Mouse (Mus musculus): ENCODE results near the gene Sart1. TPM values are rescaled to one million over a fixed set of nuclear protein-coding genes. Genes with fewer than 3 reads are reported as not detected.

Sart1 gene
- polyA plus RNA-seq (2015; fragmentation: Nextera tagmentation; extraction: Ambion mirVana) = 67.4 and 69.7 TPM in 2 replicates

DNA sequence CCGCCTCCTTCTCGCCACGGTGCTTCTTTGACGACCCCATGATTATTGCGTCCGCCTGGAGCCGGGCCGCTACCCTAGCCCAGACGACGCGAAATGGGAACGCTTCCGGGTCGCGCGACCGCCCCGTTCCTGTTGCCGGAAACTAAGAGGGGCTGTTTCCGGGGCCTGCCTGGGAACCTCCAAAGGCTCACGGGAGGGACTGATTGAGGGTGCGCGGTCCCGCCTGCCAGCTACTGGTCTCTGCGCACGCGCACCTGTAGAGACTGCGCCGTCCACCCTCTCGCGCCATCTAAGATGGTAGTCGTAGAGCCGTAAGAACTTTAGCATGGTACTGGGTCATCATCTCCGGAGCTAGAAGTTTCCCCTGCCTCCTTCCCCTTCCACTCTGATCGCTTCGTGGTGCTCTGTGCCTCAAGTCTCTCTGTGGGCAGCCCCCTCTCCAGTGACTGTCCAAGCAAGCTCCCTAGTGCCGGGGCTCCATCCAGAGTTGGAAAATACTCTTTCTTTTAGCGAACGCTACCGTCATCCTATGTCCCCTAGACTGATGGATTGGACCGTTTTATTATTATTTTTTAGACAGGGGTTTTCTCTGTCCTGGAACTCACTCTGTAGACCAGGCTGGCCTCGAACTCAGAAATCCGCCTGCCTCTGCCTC, at the start of gene Sart1:
Gene Sart1, minus strand, starts transcription at position 116 of the 655 bp plus-strand sequence.
- H3K4me3 ChIP-seq (ENCODE audit: low read length) = peak within 1 kb of the TSS; percentile 99
- H3K9ac ChIP-seq (ENCODE audit: low read length) = peak within 1 kb of the TSS; percentile 96
- peaks cover 26% of the 10 kb centered on the region for H3K4me1 ChIP-seq (replicated peaks; ENCODE audit: control insufficient read depth, insufficient read depth, low read length)
- H3K4me2 ChIP-seq (ENCODE audit: low read depth, low read length) = peak within 1 kb of the TSS; percentile 94
- ATAC-seq (ENCODE audit: low read depth) = peak; percentile 97
- H3K36me3 ChIP-seq (ENCODE audit: control insufficient read depth, insufficient read depth, low read length) = peaks cover 9% of the 10 kb centered on the region
- 2% methylated on average over 43 of the region's 43 CpGs for WGBS
- no peaks in the 10 kb centered on the region for H3K9me3 ChIP-seq (ENCODE audit: control insufficient read depth, low read length)
- peak within 1 kb of the TSS; percentile 86 for H3K27ac ChIP-seq (ENCODE audit: low read length)
- H3K27me3 ChIP-seq (ENCODE audit: control insufficient read depth, insufficient read depth, low read depth, low read length) = no peaks in the 10 kb centered on the region

DNA sequence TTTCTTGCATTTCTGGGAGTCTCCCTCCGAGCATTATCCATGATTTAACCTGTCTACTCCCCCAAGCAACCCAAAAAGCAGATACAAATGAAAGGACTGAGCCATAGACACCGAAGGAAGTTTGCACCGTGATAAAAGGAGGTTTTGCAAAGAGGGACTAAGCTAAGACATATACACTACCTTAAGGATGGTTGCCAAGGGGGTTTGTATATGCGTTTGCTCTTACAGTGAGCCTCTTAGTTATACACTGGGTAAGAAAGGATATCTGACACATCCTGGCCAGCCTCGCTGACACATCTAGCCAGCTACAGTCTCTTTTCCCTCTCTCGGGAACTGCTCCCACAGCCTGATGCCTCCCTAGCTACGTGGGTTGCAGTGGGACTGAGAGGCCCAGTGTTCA, 45.4 kb upstream of the Sart1 start:
- WGBS = 53% methylated on average over 7 of the region's 7 CpGs
- Histone ChIP-seq H3K9ac (ENCODE audit: low read length) (peak overlapping the region; percentile 58), H3K9me3 (ENCODE audit: control insufficient read depth, low read length) (no peaks in the 10 kb centered on the region), H3K4me3 (ENCODE audit: low read length) (peak overlapping the region; percentile 39), H3K27ac (ENCODE audit: low read length) (peak overlapping the region; percentile 77), H3K4me1 (replicated peaks; ENCODE audit: control insufficient read depth, insufficient read depth, low read length) (peaks cover 17% of the 10 kb centered on the region), H3K36me3 (ENCODE audit: control insufficient read depth, insufficient read depth, low read length) (no peaks in the 10 kb centered on the region), H3K4me2 (ENCODE audit: low read depth, low read length) (peak overlapping the region; percentile 64), H3K27me3 (ENCODE audit: control insufficient read depth, insufficient read depth, low read depth, low read length) (no peaks in the 10 kb centered on the region)
- ATAC-seq (ENCODE audit: low read depth) = no peak

DNA sequence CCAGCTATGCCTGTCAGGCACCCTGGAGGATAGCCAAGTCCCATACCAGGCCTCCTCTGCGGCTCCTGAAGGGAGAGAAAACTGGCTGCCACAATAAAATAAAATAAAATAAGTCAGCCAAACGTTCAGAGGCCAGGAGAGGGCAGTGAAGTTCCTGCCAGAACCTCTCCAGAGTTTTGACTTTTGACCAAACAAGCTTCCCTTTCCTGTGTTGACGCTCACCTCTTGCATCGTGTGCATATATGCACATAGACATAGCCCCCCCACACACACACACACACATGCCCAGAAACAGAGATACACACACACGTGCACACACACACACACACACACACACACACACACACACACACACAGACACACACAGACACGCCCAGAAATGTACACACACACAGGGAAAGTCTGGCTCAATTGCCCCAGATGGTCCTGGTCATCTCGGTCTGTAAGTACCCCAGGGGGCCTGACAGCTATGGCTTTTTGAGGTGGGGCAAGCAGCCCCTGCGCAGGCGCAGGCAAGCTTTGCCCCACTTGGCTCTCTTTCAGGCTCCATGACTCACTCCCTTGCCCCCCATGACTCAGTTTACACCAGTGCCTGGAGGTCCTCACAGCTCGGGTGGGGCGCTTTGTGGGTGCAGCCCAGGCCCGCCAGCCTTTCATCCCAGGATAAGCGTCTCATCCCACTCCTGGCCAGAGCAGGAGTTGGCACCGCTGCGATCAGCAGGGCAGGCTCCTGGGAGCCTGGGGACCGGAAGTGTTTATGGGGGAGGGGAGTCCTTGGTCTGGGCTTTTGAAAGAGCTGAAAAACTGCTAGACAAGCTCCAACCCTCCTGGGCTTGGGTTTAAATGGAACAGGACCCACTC, 44.7 kb upstream of the Sart1 start:
- WGBS = 6% methylated on average over 16 of the region's 16 CpGs
- peak overlapping the region; percentile 77 for H3K27ac ChIP-seq (ENCODE audit: low read length)
- H3K4me1 ChIP-seq (replicated peaks; ENCODE audit: control insufficient read depth, insufficient read depth, low read length) = peaks cover 17% of the 10 kb centered on the region
- ATAC-seq (ENCODE audit: low read depth) = peak; percentile 83
- H3K9me3 ChIP-seq (ENCODE audit: control insufficient read depth, low read length) = no peaks in the 10 kb centered on the region
- H3K27me3 ChIP-seq (ENCODE audit: control insufficient read depth, insufficient read depth, low read depth, low read length) = no peaks in the 10 kb centered on the region
- no peaks in the 10 kb centered on the region for H3K36me3 ChIP-seq (ENCODE audit: control insufficient read depth, insufficient read depth, low read length)
- peak overlapping the region; percentile 64 for H3K4me2 ChIP-seq (ENCODE audit: low read depth, low read length)
- peak overlapping the region; percentile 58 for H3K9ac ChIP-seq (ENCODE audit: low read length)
- H3K4me3 ChIP-seq (ENCODE audit: low read length) = peak overlapping the region; percentile 39

DNA sequence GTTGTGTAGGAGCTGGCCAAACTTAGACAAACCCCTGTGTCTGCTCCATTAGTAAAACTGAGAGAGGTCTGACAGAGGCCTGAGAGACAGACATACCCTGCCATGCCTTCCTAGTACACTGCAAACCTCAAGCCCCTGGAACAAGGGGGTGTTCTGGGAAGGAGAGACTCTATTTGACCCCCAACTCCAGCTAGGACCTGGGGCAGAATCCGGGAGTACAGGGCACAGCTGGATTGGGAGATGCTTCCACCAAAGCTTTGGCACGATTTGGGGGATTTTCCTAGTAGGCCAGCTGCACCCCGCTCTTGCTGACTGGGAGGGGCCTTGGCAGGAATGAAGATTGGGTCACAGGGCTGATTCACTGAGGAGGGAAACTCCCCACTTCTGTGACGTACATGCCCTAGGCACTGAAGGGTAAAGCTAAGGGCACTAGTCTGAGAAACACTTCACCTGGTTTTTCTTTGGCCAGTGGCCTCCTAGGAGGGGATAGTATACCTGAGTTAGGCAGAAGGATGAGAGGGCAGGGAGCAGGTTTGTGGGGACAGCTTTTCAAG, 43.5 kb upstream of the Sart1 start:
- no peak for ATAC-seq (ENCODE audit: low read depth)
- 68% methylated on average over 4 of the region's 4 CpGs for WGBS

DNA sequence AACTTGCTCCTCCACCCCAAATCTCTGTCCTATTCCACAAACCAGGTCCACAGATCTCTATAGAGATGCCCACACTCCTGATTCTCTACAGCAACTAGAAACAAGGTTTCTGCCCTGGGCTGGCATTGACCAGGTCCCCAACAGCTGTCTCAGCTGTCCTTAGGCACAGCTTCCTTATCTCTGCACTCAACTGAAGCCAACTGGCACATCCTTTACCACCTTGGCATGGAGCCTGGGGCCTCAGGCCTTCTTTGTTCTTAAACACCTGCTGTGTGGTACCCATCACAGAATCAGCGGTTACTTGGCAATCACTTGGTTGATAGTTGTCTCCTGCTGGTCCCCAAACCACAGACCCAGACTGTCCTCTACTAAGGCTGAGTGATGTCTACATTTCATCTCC, 41.9 kb upstream of the Sart1 start:
- Histone ChIP-seq H3K4me1 (replicated peaks; ENCODE audit: control insufficient read depth, insufficient read depth, low read length) (peaks cover 29% of the 10 kb centered on the region), H3K4me3 (ENCODE audit: low read length) (no peak overlapping the region), H3K4me2 (ENCODE audit: low read depth, low read length) (no peak overlapping the region), H3K9me3 (ENCODE audit: control insufficient read depth, low read length) (no peaks in the 10 kb centered on the region), H3K27me3 (ENCODE audit: control insufficient read depth, insufficient read depth, low read depth, low read length) (no peaks in the 10 kb centered on the region), H3K36me3 (ENCODE audit: control insufficient read depth, insufficient read depth, low read length) (peaks cover 9% of the 10 kb centered on the region), H3K27ac (ENCODE audit: low read length) (no peak overlapping the region), H3K9ac (ENCODE audit: low read length) (no peak overlapping the region)
- no peak for ATAC-seq (ENCODE audit: low read depth)
- 79% methylated on average over 1 of the region's 1 CpGs for WGBS

More for the DNA sequence above, 43.5 kb upstream of the Sart1 start:
- no peaks in the 10 kb centered on the region for H3K9me3 ChIP-seq (ENCODE audit: control insufficient read depth, low read length)
- no peak overlapping the region for H3K27ac ChIP-seq (ENCODE audit: low read length)
- no peak overlapping the region for H3K4me3 ChIP-seq (ENCODE audit: low read length)
- H3K27me3 ChIP-seq (ENCODE audit: control insufficient read depth, insufficient read depth, low read depth, low read length) = no peaks in the 10 kb centered on the region
- no peak overlapping the region for H3K9ac ChIP-seq (ENCODE audit: low read length)
- H3K36me3 ChIP-seq (ENCODE audit: control insufficient read depth, insufficient read depth, low read length) = peaks cover 4% of the 10 kb centered on the region
- no peak overlapping the region for H3K4me2 ChIP-seq (ENCODE audit: low read depth, low read length)
- peaks cover 17% of the 10 kb centered on the region for H3K4me1 ChIP-seq (replicated peaks; ENCODE audit: control insufficient read depth, insufficient read depth, low read length)

DNA sequence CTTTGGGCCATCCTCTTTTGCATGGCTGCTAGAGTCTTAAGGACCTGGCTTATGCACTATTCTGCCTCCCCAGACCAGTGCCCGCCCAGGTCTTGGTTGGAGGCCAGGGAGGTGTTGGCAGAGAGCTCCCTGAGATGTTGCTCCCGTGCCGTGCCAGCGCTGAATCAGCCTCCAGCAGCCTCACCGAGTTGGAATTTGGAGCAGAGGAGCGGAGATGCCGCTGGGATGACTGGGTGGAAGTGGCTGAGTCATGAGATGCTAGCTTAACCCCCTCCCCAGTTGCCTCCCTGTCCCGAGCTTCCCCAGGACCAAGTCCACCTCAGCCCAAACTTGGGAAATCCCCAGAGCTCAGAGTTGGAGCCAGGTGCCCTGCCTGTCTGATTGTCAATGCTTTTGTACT, 41.3 kb upstream of the Sart1 start:
- H3K27me3 ChIP-seq (ENCODE audit: control insufficient read depth, insufficient read depth, low read depth, low read length) = no peaks in the 10 kb centered on the region
- H3K4me3 ChIP-seq (ENCODE audit: low read length) = no peak overlapping the region
- H3K36me3 ChIP-seq (ENCODE audit: control insufficient read depth, insufficient read depth, low read length) = peaks cover 9% of the 10 kb centered on the region
- no peak overlapping the region for H3K4me2 ChIP-seq (ENCODE audit: low read depth, low read length)
- 60% methylated on average over 8 of the region's 8 CpGs for WGBS
- ATAC-seq (ENCODE audit: low read depth) = no peak
- no peaks in the 10 kb centered on the region for H3K9me3 ChIP-seq (ENCODE audit: control insufficient read depth, low read length)
- no peak overlapping the region for H3K27ac ChIP-seq (ENCODE audit: low read length)
- no peak overlapping the region for H3K9ac ChIP-seq (ENCODE audit: low read length)
- H3K4me1 ChIP-seq (replicated peaks; ENCODE audit: control insufficient read depth, insufficient read depth, low read length) = peaks cover 29% of the 10 kb centered on the region

DNA sequence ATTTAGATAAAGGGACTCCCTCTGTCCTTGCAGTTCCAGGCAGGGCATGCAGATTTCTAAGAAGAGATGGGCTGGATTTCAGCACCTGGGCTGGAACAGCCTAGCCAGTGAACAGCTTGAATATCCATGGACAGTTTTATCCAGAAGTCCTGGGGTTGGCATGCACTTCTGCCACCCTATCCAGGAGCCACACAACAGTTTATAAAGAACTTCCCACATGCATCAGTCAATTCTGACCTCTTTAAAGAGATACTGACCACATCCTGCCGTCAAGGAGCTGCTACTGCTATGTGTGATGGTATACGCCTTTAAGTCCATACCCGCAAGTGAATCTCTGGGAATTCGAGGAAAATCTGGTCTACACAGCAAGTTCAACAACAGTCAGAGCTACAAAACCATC, 40.7 kb upstream of the Sart1 start:
- peaks cover 27% of the 10 kb centered on the region for H3K4me1 ChIP-seq (replicated peaks; ENCODE audit: control insufficient read depth, insufficient read depth, low read length)
- no peak overlapping the region for H3K9ac ChIP-seq (ENCODE audit: low read length)
- no peak overlapping the region for H3K4me2 ChIP-seq (ENCODE audit: low read depth, low read length)
- H3K9me3 ChIP-seq (ENCODE audit: control insufficient read depth, low read length) = no peaks in the 10 kb centered on the region
- 75% methylated on average over 4 of the region's 4 CpGs for WGBS
- ATAC-seq (ENCODE audit: low read depth) = no peak
- no peak overlapping the region for H3K4me3 ChIP-seq (ENCODE audit: low read length)
- no peaks in the 10 kb centered on the region for H3K27me3 ChIP-seq (ENCODE audit: control insufficient read depth, insufficient read depth, low read depth, low read length)
- no peak overlapping the region for H3K27ac ChIP-seq (ENCODE audit: low read length)
- peaks cover 9% of the 10 kb centered on the region for H3K36me3 ChIP-seq (ENCODE audit: control insufficient read depth, insufficient read depth, low read length)

DNA sequence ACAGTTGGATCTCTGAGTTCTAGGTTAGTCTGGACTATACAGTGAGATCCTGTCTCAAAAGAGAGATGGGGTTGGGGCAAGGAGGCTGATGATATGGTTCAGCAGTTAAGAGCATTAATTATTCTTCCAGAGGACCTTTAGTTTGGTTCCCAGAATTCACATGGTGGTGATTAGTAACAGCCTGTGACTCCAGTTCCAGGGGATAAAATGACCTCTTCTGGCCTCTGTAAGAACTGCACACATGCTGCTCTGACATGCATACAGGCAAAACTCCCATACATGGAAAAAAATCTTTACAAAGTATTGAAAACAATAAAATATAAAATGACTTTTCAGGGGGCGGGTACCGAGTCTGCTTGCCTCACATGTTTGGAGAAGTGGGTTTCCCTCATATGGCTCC, 39.6 kb upstream of the Sart1 start:
- Histone ChIP-seq H3K27ac (ENCODE audit: low read length) (no peak overlapping the region), H3K9me3 (ENCODE audit: control insufficient read depth, low read length) (no peaks in the 10 kb centered on the region), H3K36me3 (ENCODE audit: control insufficient read depth, insufficient read depth, low read length) (peaks cover 9% of the 10 kb centered on the region), H3K27me3 (ENCODE audit: control insufficient read depth, insufficient read depth, low read depth, low read length) (no peaks in the 10 kb centered on the region), H3K4me3 (ENCODE audit: low read length) (no peak overlapping the region), H3K4me1 (replicated peaks; ENCODE audit: control insufficient read depth, insufficient read depth, low read length) (peaks cover 24% of the 10 kb centered on the region), H3K4me2 (ENCODE audit: low read depth, low read length) (no peak overlapping the region), H3K9ac (ENCODE audit: low read length) (no peak overlapping the region)
- 78% methylated on average over 2 of the region's 2 CpGs for WGBS
- no peak for ATAC-seq (ENCODE audit: low read depth)

DNA sequence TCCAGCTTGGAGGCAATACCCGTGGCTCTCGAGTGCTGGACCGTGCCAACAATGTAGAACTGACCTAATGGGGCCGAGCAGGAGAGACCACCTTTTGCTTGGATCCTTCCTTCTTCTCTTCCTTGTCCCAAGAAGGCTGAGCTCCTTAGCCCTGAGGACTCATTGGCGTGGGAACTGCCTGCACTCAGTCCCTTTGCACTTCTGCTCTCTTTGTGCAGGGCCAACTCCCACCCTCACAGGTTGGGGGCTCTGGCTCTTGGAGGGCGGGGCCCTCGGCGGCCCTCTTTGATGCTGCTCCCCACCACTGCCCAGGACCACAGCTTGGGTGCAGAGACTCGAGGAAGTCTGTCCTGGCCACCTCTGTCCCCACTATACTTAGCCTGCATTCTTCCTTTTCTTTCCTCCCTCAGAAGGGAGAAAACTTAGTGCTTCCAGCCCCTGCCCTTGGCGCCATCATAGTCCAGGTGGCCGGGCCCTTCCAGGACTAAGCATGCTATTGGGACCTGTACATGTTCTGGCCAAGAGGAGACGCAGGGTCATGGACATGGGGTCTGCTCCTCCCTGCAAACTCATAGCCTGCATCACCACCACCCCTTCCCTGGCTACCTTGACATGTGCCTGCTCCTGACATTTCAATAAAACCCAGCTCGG, 38.3 kb upstream of the Sart1 start:
- Histone ChIP-seq H3K36me3 (ENCODE audit: control insufficient read depth, insufficient read depth, low read length) (peaks cover 15% of the 10 kb centered on the region), H3K4me1 (replicated peaks; ENCODE audit: control insufficient read depth, insufficient read depth, low read length) (peaks cover 21% of the 10 kb centered on the region), H3K27me3 (ENCODE audit: control insufficient read depth, insufficient read depth, low read depth, low read length) (no peaks in the 10 kb centered on the region), H3K4me3 (ENCODE audit: low read length) (no peak overlapping the region), H3K27ac (ENCODE audit: low read length) (no peak overlapping the region), H3K4me2 (ENCODE audit: low read depth, low read length) (no peak overlapping the region), H3K9me3 (ENCODE audit: control insufficient read depth, low read length) (no peaks in the 10 kb centered on the region), H3K9ac (ENCODE audit: low read length) (peak overlapping the region; percentile 3; the same call in 1 of the 2 replicates)
- 83% methylated on average over 13 of the region's 13 CpGs for WGBS
- ATAC-seq (ENCODE audit: low read depth) = no peak
